Mouse (Mus musculus): ENCODE results near the gene Brd1. TPM values are rescaled to one million over a fixed set of nuclear protein-coding genes. Genes with fewer than 3 reads are reported as not detected.

Brd1 gene
- polyA plus RNA-seq, 1 experiment from 2014 or later, result 5.6 TPM

DNA sequence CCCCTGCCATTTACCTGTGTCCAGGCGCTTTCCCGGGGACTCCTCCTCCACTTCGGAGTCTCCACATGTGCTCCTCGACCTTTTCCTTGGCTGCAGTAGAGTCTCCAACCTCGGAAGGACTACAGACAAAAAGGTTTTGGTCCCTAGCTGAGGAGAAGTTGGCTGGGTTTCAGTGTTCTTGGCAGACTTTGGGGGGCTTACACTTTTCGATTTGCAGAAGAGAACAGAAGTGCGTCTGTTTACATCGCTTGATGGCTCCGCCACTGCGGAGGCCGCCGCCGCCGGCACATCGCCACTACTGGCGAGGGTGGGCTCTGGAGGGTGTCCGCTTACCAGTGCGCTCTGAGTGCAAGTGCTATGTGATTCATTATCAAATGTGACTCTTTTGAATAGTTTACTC is 33.3 kb downstream of the Brd1 start:
- 93% methylated on average over 18 of the region's 18 CpGs for WGBS (ENCODE audit: insufficient replicate concordance)
- H3K36me3 ChIP-seq (replicated peaks; ENCODE audit: insufficient read depth, low read length), result peaks cover 59% of the 10 kb centered on the region

DNA sequence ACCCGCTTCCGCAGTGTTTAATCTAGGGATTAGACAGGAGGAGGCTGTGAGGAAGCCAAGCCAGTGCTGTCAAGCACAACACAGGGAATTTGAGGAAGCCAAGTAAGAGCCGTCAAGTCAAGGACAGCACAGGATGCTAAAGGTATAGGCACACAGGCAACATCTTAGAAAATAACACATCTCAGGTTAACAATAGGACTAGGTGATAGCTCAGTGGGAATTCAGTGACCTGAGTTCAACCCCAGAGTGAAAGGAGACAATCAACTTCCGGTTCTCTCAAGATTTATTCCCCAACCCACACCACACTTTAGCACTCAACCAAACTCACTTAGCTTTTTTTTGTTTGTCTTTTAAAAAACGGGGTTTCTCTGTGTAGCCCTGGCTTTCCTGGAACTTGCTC is 34.5 kb downstream of the Brd1 start:
- no peak overlapping the region for H3K4me2 ChIP-seq (ENCODE audit: low read depth, low read length)
- H3K9me3 ChIP-seq (ENCODE audit: low read length), result no peaks in the 10 kb centered on the region
- 87% methylated on average over 5 of the region's 5 CpGs for WGBS (ENCODE audit: insufficient replicate concordance)
- TF ChIP-seq CTCF (IDR thresholded peaks at IDR 0.05; ENCODE audit: low read depth) (no peak), EP300 (IDR thresholded peaks at IDR 0.05; ENCODE audit: low read depth) (no peak)
- no peak overlapping the region for H3K9ac ChIP-seq (replicated peaks)
- no peak overlapping the region for H3K4me3 ChIP-seq (ENCODE audit: low read depth, low read length)
- no peaks in the 10 kb centered on the region for H3K27me3 ChIP-seq (ENCODE audit: insufficient read depth, low read length)
- H3K27ac ChIP-seq (ENCODE audit: low read depth), result peak overlapping the region; percentile 45
- peaks cover 65% of the 10 kb centered on the region for H3K36me3 ChIP-seq (replicated peaks; ENCODE audit: insufficient read depth, low read length)
- no peak for ATAC-seq
- no peak for DNase-seq
- peaks cover 2% of the 10 kb centered on the region; the same call in 1 of the 2 replicates for H3K4me1 ChIP-seq (ENCODE audit: insufficient read depth)

More for the DNA sequence above, 33.3 kb downstream of the Brd1 start:
- no peaks in the 10 kb centered on the region for H3K9me3 ChIP-seq (ENCODE audit: low read length)
- no peak overlapping the region for H3K4me3 ChIP-seq (ENCODE audit: low read depth, low read length)
- H3K27ac ChIP-seq (ENCODE audit: low read depth), result no peak overlapping the region
- DNase-seq (no peak), ATAC-seq (no peak)
- H3K27me3 ChIP-seq (ENCODE audit: insufficient read depth, low read length), result no peaks in the 10 kb centered on the region
- H3K9ac ChIP-seq (replicated peaks), result no peak overlapping the region
- TF ChIP-seq CTCF (IDR thresholded peaks at IDR 0.05; ENCODE audit: low read depth) (no peak), EP300 (IDR thresholded peaks at IDR 0.05; ENCODE audit: low read depth) (no peak)
- peaks cover 9% of the 10 kb centered on the region; the same call in 1 of the 2 replicates for H3K4me1 ChIP-seq (ENCODE audit: insufficient read depth)
- H3K4me2 ChIP-seq (ENCODE audit: low read depth, low read length), result no peak overlapping the region

DNA sequence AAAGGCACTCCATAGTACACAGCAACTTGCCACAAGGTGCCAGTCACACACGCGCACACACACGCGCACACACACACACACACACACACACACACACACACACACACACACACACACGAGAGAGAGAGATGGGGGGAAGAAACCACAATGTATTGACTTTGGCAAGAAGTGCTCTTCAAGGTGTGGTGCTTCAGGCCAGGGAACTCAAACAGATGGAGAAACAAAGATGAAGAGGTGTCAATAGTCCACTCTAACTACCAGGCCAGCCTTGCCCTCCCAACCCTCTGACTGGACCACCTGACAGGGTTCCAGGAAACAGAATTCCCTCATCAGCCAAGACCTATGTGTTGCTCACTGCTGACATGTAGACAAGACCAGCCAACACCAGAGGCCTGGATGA is 36.4 kb downstream of the Brd1 start:
- WGBS (ENCODE audit: insufficient replicate concordance), result 93% methylated on average over 4 of the region's 5 CpGs
- TF ChIP-seq EP300 (IDR thresholded peaks at IDR 0.05; ENCODE audit: low read depth) (no peak), CTCF (IDR thresholded peaks at IDR 0.05; ENCODE audit: low read depth) (no peak)
- Histone ChIP-seq H3K9ac (replicated peaks) (no peak overlapping the region), H3K36me3 (replicated peaks; ENCODE audit: insufficient read depth, low read length) (peaks cover 64% of the 10 kb centered on the region), H3K27me3 (ENCODE audit: insufficient read depth, low read length) (no peaks in the 10 kb centered on the region), H3K4me1 (ENCODE audit: insufficient read depth) (peaks cover 2% of the 10 kb centered on the region; the same call in 1 of the 2 replicates), H3K4me2 (ENCODE audit: low read depth, low read length) (no peak overlapping the region), H3K27ac (ENCODE audit: low read depth) (no peak overlapping the region), H3K9me3 (ENCODE audit: low read length) (no peaks in the 10 kb centered on the region), H3K4me3 (ENCODE audit: low read depth, low read length) (no peak overlapping the region)
- ATAC-seq, result no peak
- no peak for DNase-seq

DNA sequence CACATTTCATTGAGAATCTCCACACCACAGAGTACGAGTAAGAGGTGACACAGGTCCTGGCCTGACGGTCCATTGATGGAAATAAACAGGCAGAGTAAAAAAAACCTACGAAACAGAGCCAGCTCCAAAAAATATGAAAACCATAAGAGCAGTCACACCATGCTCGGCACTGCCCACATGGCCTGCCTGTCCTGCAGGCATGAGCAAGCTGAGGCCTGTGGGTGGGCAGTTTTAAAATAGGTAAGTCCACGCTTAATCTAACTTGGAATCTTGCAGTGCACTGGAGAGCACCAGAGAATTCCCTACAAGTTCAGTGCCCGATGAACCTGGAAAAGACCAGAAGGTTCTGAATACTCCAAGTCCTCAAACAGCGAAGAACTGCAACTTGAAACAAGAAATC is 38.0 kb downstream of the Brd1 start:
- TF ChIP-seq CTCF (IDR thresholded peaks at IDR 0.05; ENCODE audit: low read depth) (no peak), EP300 (IDR thresholded peaks at IDR 0.05; ENCODE audit: low read depth) (no peak)
- ATAC-seq, result no peak
- Histone ChIP-seq H3K27ac (ENCODE audit: low read depth) (no peak overlapping the region), H3K4me2 (ENCODE audit: low read depth, low read length) (no peak overlapping the region), H3K36me3 (replicated peaks; ENCODE audit: insufficient read depth, low read length) (peaks cover 64% of the 10 kb centered on the region), H3K27me3 (ENCODE audit: insufficient read depth, low read length) (no peaks in the 10 kb centered on the region), H3K4me3 (ENCODE audit: low read depth, low read length) (no peak overlapping the region), H3K4me1 (ENCODE audit: insufficient read depth) (peaks cover 2% of the 10 kb centered on the region; the same call in 1 of the 2 replicates), H3K9ac (replicated peaks) (no peak overlapping the region), H3K9me3 (ENCODE audit: low read length) (no peaks in the 10 kb centered on the region)
- no peak for DNase-seq
- 93% methylated on average over 7 of the region's 7 CpGs for WGBS (ENCODE audit: insufficient replicate concordance)

DNA sequence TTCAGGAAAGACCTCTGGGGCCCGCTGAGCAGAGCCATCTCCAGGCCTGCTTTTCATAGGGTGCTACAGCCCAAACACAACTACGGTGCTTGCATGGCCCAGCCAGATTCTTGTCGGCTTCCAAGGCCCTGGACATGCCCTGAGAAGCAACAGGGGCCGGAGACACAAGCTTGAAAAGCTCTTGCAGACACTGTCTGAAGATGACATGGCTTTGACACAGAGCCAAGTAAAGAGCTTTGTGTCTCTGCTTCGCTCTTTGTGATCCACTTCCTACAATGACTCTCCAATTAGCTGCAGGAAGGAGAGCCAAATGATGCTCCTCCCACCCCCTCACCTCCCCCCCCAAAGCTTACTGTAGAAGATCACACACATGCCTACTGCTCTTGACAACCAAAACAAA is 40.0 kb downstream of the Brd1 start:
- H3K9ac ChIP-seq (replicated peaks), result no peak overlapping the region
- no peak overlapping the region for H3K4me3 ChIP-seq (ENCODE audit: low read depth, low read length)
- no peak for ATAC-seq
- H3K27me3 ChIP-seq (ENCODE audit: insufficient read depth, low read length), result no peaks in the 10 kb centered on the region
- 84% methylated on average over 5 of the region's 5 CpGs for WGBS (ENCODE audit: insufficient replicate concordance)
- H3K27ac ChIP-seq (ENCODE audit: low read depth), result no peak overlapping the region
- H3K4me1 ChIP-seq (ENCODE audit: insufficient read depth), result no peaks in the 10 kb centered on the region
- no peaks in the 10 kb centered on the region for H3K9me3 ChIP-seq (ENCODE audit: low read length)
- no peak for TF ChIP-seq EP300 (IDR thresholded peaks at IDR 0.05; ENCODE audit: low read depth)
- TF ChIP-seq CTCF (IDR thresholded peaks at IDR 0.05; ENCODE audit: low read depth), result no peak
- no peak for DNase-seq
- peaks cover 64% of the 10 kb centered on the region for H3K36me3 ChIP-seq (replicated peaks; ENCODE audit: insufficient read depth, low read length)
- H3K4me2 ChIP-seq (ENCODE audit: low read depth, low read length), result no peak overlapping the region

DNA sequence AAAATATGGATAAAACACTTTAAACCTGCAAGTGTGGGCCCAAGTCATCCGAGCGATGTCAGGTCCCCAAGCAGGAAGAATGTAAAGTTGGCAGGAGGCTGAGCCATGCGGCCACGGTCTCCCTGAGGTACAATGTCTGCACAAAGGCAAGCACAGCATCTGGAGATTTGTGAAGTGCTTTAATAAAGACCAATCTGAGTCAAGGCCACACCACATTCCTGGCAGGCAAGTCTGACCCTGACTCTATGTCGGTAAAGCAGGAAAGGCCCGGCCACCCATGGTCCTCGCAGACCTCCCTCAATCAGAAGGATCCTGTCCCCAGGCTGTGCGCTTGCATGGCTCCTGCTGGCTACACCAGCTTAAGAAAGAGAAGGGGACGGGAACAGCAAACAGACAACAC is 41.3 kb downstream of the Brd1 start:
- ATAC-seq, result no peak
- no peak overlapping the region for H3K27ac ChIP-seq (ENCODE audit: low read depth)

DNA sequence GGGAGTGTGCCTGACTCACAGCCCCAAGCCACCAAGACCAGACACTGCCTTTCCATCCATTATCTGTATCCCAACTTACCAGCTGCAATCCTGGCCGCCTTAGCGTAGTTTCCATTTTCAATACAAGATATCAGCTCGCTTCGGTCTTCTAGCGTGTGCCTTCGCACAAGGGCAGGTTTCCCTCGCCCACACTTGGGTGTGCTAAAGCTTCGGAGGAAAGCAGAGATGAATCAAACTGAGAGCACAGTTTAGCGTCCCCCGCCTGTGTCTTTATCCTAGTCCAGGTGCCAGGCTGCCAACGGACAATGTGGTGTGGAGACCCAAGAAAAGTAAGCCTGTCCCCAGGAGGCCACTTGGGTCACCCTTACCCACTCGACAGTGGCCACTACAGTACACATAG is 42.9 kb downstream of the Brd1 start:
- Histone ChIP-seq H3K9ac (replicated peaks) (no peak overlapping the region), H3K4me2 (ENCODE audit: low read depth, low read length) (no peak overlapping the region), H3K9me3 (ENCODE audit: low read length) (no peaks in the 10 kb centered on the region), H3K4me3 (ENCODE audit: low read depth, low read length) (no peak overlapping the region), H3K27me3 (ENCODE audit: insufficient read depth, low read length) (no peaks in the 10 kb centered on the region), H3K36me3 (replicated peaks; ENCODE audit: insufficient read depth, low read length) (peaks cover 86% of the 10 kb centered on the region), H3K27ac (ENCODE audit: low read depth) (no peak overlapping the region), H3K4me1 (ENCODE audit: insufficient read depth) (no peaks in the 10 kb centered on the region)
- DNase-seq (no peak), ATAC-seq (no peak)
- TF ChIP-seq CTCF (IDR thresholded peaks at IDR 0.05; ENCODE audit: low read depth), result no peak
- no peak for TF ChIP-seq EP300 (IDR thresholded peaks at IDR 0.05; ENCODE audit: low read depth)
- 92% methylated on average over 12 of the region's 12 CpGs for WGBS (ENCODE audit: insufficient replicate concordance)

More for the DNA sequence above, 41.3 kb downstream of the Brd1 start:
- no peak overlapping the region for H3K4me2 ChIP-seq (ENCODE audit: low read depth, low read length)
- DNase-seq, result no peak
- no peaks in the 10 kb centered on the region for H3K9me3 ChIP-seq (ENCODE audit: low read length)
- no peak overlapping the region for H3K9ac ChIP-seq (replicated peaks)
- H3K4me1 ChIP-seq (ENCODE audit: insufficient read depth), result no peaks in the 10 kb centered on the region
- TF ChIP-seq CTCF (IDR thresholded peaks at IDR 0.05; ENCODE audit: low read depth) (no peak), EP300 (IDR thresholded peaks at IDR 0.05; ENCODE audit: low read depth) (no peak)
- H3K27me3 ChIP-seq (ENCODE audit: insufficient read depth, low read length), result no peaks in the 10 kb centered on the region
- no peak overlapping the region for H3K4me3 ChIP-seq (ENCODE audit: low read depth, low read length)
- peaks cover 77% of the 10 kb centered on the region for H3K36me3 ChIP-seq (replicated peaks; ENCODE audit: insufficient read depth, low read length)
- 89% methylated on average over 9 of the region's 9 CpGs for WGBS (ENCODE audit: insufficient replicate concordance)

Measured in liver, postnatal 0 days (tissue).